Mouse (Mus musculus) 3T3-L1 (cell line): ENCODE measurements around the gene Olfr545.
"Not testable (repeated sequence)": the region's sequence is repeated elsewhere in the genome, so short reads cannot be mapped to it uniquely, and the experiment has no call there.

Source experiments
- DNase-seq: peaks from one replicate; pipeline ENCODE4 v3.0.0-alpha.2; 2015; ENCODE audit warnings: low read depth, low spot score

Gene Olfr545

GRCm38 (mm10) chr7:102499473-102499872, at the start of gene Olfr545:
Gene Olfr545, minus strand, starts transcription at chr7:102499573.
- no peak for DNase-seq

GRCm38 (mm10) chr7:102541251-102541650, 41.9 kb upstream of the Olfr545 start:
- DNase-seq, result no peak

GRCm38 (mm10) chr7:102540596-102540995, 41.2 kb upstream of the Olfr545 start, which contains the start of gene Olfr548-ps1:
Gene Olfr548-ps1, plus strand, starts transcription at chr7:102540896.
- DNase-seq, result no peak

- no peak for DNase-seq
Measured at GRCm38 (mm10) chr7:102534449-102534848, 35.1 kb upstream of the Olfr545 start, which contains the start of gene Olfr547. Gene Olfr547, plus strand, starts transcription at chr7:102534749.

- DNase-seq, result no peak
Measured at GRCm38 (mm10) chr7:102529052-102529451, 29.7 kb upstream of the Olfr545 start.

GRCm38 (mm10) chr7:102517051-102517335, 17.6 kb upstream of the Olfr545 start:
- no peak for DNase-seq

GRCm38 (mm10) chr7:102516261-102517050, 17.1 kb upstream of the Olfr545 start:
- DNase-seq, result no peak

- no peak for DNase-seq
Measured at GRCm38 (mm10) chr7:102514144-102514543, 14.8 kb upstream of the Olfr545 start.

- DNase-seq, result peak; percentile 56
Measured at GRCm38 (mm10) chr7:102512814-102513435, 13.6 kb upstream of the Olfr545 start.

GRCm38 (mm10) chr7:102511927-102512326, 12.6 kb upstream of the Olfr545 start:
- no peak for DNase-seq

GRCm38 (mm10) chr7:102509726-102510125, 10.4 kb upstream of the Olfr545 start:
- DNase-seq, result no peak

GRCm38 (mm10) chr7:102508666-102509065, 9.3 kb upstream of the Olfr545 start:
- DNase-seq, result no peak

GRCm38 (mm10) chr7:102508066-102508465, 8.7 kb upstream of the Olfr545 start:
- DNase-seq, result no peak

- DNase-seq, result peak; percentile 82
Measured at GRCm38 (mm10) chr7:102506848-102507247, 7.5 kb upstream of the Olfr545 start.

GRCm38 (mm10) chr7:102501986-102502385, 2.6 kb upstream of the Olfr545 start:
- DNase-seq, result no peak

- DNase-seq, result not testable (repeated sequence)
Measured at GRCm38 (mm10) chr7:102494416-102494815, 5.0 kb downstream of the Olfr545 start.

- DNase-seq, result no peak
Measured at GRCm38 (mm10) chr7:102488161-102488560, 11.2 kb downstream of the Olfr545 start, which contains the start of gene Olfr544. Gene Olfr544, minus strand, starts transcription at chr7:102488313.

- no peak for DNase-seq
Measured at GRCm38 (mm10) chr7:102486105-102486504, 13.3 kb downstream of the Olfr545 start.

- not testable (repeated sequence) for DNase-seq
Measured at GRCm38 (mm10) chr7:102484766-102485165, 14.6 kb downstream of the Olfr545 start.

GRCm38 (mm10) chr7:102483665-102484064, 15.7 kb downstream of the Olfr545 start:
- DNase-seq, result peak; percentile 17

- no peak for DNase-seq
Measured at GRCm38 (mm10) chr7:102481579-102481978, 17.8 kb downstream of the Olfr545 start, which contains the start of gene Olfr543. Gene Olfr543, minus strand, starts transcription at chr7:102481679.

- no peak for DNase-seq
Measured at GRCm38 (mm10) chr7:102480821-102481220, 18.6 kb downstream of the Olfr545 start.
